Mouse (Mus musculus) cerebral cortex, adult 2 months (tissue): ENCODE results near the gene Irf3.

ENCODE experiments used
- WGBS: fragments of 180-500 bp; shearing (Covaris S2); methylation state at CpG from one replicate; pipeline ENCODE4 v1.1.7; 2018; 5-methylcytosine and 5-hydroxymethylcytosine counted together

The Irf3 gene

GRCm38 (mm10) chr7:45033722-45034359 lies 36.4 kb downstream of the Irf3 start:
- 94% methylated on average over 19 of the region's 19 CpGs for WGBS

DNA sequence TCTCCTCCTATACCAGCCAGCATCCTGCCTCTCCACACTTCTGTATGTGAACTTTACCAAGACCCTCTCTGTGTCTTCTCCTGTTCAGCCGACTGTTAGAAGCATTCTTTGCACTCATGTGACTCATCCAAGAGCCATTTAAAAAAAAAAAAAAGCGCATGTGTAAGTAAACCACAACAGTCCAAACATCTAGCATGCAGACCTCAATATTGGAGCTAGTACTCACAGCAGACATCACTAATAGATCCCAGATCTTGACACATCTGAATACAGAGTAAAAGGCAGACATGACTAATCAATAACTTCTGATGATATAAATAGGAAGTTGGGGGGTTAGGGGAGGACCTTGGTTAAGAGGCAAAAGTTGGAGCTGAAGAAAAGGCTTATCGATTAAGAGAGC lies 38.2 kb downstream of the Irf3 start:
- WGBS = 83% methylated on average over 3 of the region's 3 CpGs

- WGBS = 91% methylated on average over 11 of the region's 11 CpGs
These were observed 39.3 kb downstream of the Irf3 start for GRCm38 (mm10) chr7:45036702-45037101.

DNA sequence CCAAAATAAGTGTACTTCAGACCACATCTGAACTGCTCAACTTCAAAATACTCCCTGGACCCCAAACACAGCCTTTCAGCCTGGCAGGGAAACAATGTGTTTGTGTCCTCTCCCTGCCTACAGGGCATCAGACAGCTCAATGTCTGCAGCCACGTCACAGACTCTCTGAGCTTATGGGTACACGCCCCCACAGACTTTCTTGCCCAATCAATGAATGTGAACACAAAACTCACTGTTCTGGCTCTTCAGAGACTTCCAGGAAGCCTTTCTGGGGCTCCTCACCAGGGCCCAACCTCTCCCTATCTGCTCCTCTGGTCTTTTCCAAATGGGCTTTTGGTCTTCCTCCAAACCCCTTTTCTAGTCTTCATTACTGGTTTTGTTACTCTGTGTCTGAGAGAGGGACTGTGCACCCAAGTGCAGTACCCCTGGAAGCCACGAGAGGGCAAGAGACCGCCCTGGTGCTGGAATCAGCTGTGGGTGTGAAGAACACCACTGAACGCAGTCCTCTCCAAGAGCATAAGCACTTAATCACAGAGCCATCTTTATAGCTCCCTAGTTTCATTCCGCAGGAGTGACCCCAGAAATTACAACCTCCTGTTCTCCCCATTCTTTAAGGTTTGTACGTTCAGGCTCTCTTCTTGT lies 40.4 kb downstream of the Irf3 start:
- 62% methylated on average over 7 of the region's 7 CpGs for WGBS

GRCm38 (mm10) chr7:45038411-45038810 lies 41.0 kb downstream of the Irf3 start:
- WGBS = 98% methylated on average over 9 of the region's 9 CpGs

DNA sequence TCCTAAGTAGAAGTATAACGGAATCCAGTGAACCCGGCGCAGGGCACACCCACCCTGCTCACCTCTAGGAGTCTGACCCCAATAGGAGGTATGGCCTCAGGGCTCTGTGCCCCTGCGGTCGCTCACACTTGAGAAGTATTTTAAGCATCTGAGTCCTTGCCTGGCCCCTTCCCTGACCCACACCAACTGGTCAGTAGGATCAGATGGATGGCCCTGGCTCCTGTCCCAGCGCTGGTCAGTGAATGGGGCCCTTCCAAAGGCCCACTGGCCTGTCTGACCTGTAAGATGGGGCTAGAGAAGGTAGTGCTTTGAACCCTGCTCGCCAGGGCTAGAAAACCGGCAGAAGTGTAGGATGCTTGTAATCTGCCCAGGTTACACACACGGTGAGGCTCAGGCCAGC lies 43.4 kb downstream of the Irf3 start:
- WGBS = 91% methylated on average over 9 of the region's 9 CpGs

GRCm38 (mm10) chr7:45043307-45043706 lies 45.9 kb downstream of the Irf3 start:
- 74% methylated on average over 14 of the region's 14 CpGs for WGBS

GRCm38 (mm10) chr7:45045741-45046140 lies 48.3 kb downstream of the Irf3 start:
- whole genome bisulfite sequencing = 93% methylated on average over 22 of the region's 22 CpGs

DNA sequence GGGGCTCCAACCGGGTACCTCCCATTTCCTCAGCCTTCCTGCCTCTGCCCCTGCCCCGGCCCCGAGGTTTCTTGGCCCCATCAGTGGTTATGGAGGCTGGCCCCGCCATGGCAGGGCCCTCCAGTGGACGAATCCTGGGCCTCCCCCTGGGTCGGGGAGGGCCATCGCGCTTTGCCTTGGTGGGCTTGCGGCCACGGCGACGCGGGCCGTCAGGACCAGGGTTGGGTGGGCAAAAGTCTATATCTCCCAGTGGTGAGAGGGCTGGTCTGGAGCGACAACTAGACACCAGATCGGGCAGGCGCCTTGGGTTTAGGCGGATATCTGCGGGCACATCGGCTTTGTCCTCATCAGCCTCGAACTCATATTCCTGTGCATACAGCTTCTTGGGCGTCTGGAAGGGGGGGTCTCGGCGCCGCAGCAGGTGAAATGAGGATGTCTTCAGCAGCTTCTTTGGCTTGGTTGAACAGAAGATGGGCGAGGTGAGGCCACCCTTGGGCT lies 49.5 kb downstream of the Irf3 start:
- 92% methylated on average over 26 of the region's 26 CpGs for WGBS

DNA sequence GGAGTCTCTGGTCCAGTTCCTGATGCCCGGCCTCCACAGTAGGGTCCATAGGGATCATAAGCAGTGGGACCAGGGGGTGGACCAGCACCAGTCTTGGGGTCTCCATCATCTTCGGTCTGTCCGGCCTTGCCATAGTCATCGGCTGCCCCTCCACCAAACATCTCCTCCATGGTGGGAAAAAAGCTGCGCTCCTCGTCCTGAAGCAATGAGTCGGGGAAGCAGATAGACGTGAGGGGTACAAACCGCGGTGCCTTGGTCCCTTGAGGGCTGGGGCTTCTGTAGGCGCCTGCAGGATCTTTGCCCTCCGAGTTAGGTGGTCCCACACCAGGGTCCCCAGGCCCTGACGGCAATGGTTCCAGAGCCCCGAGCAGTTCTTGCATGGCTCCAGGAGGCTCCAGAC lies 50.0 kb downstream of the Irf3 start:
- WGBS = 94% methylated on average over 14 of the region's 14 CpGs

DNA sequence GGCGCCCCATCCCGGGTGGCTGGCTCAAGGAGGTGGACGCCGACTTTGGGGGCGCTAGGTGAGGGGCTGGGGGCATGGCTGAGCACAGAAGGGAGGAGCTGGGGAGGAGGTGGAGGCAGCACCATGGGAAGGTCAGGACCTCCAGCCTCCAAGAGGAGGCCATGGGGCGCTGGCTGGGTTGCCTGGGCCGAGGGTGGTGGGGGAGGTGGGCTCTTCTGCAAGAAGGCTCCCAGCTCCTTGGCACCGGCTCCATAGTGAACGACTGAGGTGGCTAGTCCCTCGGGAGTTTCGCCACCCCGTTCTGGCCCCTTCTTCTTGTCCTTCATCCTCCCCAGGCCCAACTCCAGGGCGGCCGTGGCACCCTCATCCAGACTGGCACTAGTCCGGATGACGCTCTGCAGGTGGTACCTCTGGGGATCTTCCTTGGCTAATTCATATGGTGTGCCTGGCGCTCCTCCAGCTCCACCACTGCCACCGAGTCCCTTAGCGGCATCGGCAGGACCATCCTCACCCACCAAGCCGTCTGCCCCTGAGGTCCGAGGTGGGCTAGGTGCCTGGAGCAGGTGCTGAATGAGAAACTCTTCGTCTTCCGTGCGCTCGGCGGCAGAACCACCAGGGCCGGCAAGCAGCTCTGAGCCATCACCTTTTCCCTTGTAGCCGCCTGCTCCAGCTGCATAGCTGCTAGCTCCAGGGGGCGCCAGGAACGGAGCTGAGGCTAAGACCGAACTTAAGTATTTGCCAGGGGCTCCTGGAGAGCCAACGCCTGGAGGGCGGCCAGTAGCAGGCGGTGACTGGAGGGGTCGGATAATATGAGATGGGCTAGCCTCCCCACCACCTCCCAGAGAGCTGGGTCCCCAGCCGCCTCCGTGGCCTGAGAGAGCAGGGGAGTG lies 50.8 kb downstream of the Irf3 start:
- WGBS = 85% methylated on average over 38 of the region's 38 CpGs

DNA sequence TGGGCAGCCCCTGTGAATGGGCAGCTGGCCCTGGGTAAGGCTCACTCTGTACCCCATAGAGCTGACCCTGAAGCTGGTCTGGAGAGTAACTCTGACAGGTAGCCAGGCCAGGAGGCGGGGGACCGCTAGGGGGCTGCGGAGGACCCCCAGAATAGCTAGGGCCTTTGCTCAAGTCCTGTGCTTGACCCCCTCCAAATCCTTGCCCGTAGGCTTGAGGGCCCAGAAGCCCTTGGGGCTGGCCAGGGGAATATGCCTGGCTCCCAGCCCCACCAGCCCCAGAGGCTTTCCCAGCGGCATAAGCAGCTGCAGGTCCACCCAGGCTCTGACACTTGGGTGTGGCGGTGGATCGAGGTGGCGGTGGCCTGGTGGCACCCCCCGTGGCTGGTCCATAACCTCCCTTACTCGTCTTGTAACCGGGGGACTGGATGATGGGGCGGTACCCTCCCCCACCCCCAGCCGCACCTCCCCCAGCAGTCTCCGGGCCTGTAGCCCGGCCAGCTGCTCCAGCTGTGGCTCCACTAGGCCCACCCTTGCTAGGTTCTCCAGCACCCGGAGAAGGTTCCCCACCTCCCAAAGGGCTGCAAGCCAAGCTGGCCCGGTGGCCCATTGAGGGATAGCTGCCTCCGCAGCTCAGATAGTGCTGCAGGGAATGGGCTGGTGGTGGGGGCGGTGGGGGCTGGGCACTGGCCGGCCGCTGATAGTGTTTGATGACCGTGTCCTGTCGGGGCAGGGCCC lies 51.6 kb downstream of the Irf3 start:
- WGBS = 81% methylated on average over 23 of the region's 23 CpGs

DNA sequence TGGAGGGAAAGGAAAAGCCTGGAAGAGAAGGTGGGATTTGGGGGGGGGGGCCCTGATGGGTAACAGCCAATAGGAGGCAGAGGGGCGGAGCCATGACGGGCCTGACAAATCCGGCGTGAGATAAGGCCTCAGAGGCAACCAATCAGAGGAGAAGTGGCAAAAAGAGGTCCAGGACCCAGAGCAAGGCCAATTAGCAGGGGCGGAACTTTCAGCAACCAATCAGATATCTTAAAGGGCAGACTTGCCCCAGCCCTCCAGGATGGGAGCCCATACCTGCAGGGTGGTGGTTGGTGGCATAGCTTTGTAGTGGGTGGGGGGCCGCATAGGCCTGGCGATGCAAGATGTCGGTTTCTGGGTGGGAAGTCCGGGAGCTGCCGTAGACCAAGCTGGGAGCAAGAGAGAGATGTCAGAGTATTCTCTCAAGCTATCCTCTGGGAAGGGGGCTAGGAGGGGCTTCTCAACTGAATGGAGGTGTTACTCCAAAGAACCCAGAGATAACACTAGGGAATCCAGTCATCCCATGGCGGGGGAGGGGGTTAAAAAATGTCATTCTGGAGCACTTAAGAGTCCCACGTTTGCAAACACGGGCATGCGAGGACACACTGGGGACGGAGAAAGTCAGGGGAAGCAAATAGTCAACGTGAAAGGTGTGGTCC lies 53.6 kb downstream of the Irf3 start:
- WGBS = 12% methylated on average over 16 of the region's 16 CpGs

DNA sequence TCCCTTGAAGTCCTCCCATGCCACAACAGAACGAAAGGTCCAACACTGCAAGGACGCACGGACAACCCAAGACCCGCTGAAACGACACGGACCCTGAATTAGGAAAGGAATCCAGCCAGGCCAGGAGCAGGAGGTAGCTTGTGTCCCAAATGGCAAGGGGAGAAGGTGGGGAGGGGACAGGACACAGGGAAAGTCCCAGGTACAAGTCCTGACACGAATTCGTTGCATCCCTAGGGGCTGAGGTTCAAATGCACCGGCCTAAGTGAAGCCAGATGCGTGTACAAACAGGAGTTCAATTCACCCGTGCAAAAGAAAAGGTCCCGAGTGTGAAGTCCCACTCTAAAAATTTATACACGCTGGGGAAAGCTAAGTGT lies 54.1 kb downstream of the Irf3 start:
- WGBS = 9% methylated on average over 13 of the region's 13 CpGs
